Mouse (Mus musculus) adrenal gland, postnatal 0 days (tissue): ENCODE results near the gene Lrrtm1. TPM values are rescaled to one million over a fixed set of nuclear protein-coding genes. Genes with fewer than 3 reads are reported as not detected.

Experiments
- polyA plus RNA-seq: library from polyadenylated mRNA; unstranded; fragments of >200 nt; fragmentation: Nextera tagmentation; extraction: Ambion mirVana; gene quantifications from 2 replicates; pipeline ENCODE4 v1.2.1, GENCODE M21; 2015

Gene Lrrtm1
- polyA plus RNA-seq = 3.9 and 7.5 TPM in 2 replicates

DNA sequence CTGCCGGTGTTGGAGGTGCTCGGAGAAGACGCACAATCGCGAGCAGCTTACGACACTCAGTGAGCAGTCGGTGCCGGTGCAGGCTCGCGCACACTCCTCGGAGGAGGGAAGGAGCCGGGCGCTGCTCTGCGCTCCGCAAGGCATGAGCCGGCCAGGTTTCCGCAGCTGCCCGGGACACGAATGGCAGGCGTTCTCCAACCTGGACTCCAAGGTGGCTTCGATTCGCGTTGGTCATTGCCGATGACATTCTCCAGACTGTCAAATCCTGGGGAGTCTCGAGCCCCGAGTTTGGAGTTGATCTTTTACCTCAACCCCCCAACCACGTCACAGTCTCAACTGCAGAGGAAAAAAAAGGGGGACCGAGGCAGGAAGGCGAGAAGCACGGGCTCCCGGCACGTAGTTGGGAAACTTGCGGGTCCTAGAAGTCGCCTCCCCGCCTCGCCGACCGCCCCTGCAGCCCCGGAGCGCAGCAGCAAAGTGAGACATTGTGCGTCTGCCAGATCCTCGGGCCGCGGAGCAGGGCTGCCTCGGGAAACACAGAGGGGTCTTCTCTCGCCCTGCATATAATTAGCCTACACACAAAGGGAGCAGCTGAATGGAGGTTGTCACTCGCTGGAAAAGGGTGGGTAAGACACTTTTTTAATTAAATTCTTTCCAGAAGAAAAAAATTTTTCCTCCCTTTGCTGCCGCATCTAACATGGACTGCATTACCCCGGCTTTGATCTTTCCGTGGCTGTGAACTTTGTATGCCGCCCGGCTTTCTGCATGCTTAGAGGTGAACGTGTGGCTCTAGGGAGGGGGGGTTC is at the start of gene Lrrtm1:
Gene Lrrtm1 (plus strand): TSS at position 89 of the 806 bp plus-strand sequence.

